Mouse (Mus musculus) MEL-GATA-1-ER (cell line): ENCODE data around the gene Kirrel3.

ENCODE experiments used
- DNase-seq: peaks from one replicate; pipeline ENCODE4 v3.0.0-alpha.2; 2012; ENCODE audit warnings: low read depth; ENCODE audit errors: extremely low read depth

Gene Kirrel3

DNA sequence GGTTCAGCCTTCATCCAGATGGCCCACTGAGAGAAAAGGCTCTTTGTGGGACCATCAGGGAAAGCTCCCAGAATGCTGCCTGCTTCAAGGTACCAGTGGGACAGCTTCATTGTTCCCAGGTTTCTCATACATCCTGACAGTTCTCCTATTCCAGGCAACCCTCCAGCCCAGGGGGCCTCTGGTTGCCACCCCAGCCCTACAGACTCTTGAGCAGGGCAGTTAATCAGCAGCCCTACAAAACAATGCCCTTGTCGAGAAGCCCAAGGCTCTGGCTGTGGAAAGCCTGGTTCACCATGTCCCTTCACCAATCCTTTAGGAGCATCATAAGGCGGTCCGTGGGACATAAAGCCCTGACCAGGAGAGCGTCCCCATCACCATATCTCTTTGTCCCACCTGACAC lies 567.0 kb downstream of the Kirrel3 start:
- no peak for DNase-seq

DNA sequence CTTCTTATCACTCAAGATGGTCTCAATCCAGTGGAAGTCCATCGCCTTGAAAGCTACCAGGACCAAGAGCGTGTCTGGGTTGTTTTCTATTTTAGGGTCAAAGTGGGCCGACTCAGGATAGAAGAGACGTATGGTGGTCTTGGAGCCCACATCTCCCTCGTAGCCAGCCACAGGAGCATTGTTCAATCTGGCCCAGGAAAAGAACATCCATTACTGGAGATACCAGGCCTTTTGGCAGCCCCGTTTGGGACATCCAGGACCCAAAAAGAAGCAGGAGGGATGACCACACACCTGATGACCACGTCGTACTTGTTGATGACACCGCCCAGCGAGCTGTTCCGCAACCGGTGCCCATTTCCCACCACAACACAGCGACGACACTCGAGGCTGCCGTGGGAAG lies 567.4 kb downstream of the Kirrel3 start:
- no peak for DNase-seq

DNA sequence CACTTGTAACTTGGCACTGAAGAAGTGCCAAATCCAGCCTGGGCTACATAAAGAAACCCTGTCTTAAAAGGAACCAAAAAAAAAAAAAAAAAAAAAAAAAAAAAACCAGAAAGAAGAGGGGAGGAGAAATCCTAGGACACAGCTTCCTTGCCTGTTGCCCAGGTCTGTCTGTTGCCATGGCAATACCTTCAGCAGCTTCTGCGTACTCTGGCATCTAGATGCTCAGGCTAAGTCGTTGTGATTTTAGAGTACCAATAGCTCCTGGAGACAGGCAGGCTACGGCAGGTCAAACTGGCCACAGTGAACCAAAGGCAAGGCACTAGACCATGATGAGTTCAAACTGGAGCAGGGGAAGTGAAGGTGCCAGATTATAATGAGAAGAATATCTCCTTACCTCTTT lies 568.0 kb downstream of the Kirrel3 start:
- no peak for DNase-seq

DNA sequence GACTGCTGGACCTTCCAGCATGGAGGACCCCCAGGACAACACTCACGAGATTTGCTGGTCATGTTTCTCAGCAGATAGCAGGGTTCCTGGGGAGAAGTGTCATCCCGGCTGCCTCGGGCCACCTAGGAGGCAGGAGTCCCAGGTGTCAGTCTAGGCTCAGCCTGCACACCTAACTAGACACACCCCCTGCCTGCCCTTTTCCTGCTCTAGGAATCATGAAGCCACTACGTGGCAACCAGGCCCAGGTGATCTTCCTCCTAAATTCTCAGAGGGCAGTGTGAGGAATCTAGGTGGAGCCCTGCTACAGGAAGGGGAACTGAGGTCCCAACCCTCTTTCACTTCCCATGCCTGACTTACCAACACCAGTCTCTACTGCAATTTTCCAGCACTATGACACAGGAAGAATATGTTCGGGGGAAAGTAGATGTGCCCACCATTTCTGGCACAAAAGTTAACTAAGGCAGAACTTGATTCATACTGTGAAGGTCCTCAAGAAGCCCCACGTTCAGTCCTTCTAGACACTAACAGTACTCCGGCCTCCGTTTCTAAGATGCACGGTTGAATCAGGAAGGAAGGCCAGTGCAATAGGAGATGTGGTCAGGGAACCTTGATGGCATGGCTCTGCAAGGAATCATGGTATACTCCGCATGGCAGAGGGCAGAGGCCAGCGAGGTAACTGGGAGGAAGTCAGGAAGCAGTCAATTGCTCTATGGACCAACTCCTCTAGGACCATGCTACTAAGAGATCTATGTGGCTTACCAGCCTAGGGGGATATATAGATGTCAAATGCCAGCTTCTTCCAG lies 570.0 kb downstream of the Kirrel3 start:
- no peak for DNase-seq

DNA sequence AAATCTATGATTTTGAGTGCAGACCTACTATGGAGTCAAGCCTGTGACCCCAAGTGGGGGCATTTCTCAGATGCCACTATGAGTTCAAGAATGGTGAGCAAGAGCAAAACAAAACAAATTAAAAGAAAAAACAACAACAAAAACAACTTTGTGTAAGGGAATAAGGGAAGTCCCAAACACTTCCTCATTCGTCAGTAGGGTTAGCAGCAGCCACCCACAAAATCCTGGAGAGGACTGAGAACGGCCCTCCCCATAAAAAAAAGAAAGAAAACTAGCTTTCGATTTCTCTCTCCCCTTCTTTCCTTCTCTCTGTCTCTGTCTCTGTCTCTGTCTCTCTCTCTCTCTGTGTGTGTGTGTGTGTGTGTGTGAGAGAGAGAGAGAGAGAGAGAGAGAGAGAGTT lies 570.9 kb downstream of the Kirrel3 start:
- no peak for DNase-seq

DNA sequence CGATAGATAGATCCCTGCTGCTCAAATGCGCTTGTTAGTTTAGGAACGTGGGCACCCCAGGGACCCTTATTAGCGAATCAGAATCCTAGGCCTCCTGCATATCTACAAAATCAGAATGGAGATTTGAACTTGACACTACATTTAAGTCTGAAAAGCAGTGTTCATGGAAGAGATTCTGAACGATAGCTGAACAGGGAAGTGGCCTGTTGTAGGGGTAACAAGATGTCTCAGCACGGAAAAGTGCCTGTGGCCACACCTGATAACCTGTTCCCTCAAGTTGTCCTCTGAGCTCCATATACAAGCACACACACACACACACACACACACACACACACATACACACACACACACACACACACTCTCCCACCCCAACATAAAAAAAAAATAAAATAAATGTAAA lies 571.9 kb downstream of the Kirrel3 start:
- no peak for DNase-seq

DNA sequence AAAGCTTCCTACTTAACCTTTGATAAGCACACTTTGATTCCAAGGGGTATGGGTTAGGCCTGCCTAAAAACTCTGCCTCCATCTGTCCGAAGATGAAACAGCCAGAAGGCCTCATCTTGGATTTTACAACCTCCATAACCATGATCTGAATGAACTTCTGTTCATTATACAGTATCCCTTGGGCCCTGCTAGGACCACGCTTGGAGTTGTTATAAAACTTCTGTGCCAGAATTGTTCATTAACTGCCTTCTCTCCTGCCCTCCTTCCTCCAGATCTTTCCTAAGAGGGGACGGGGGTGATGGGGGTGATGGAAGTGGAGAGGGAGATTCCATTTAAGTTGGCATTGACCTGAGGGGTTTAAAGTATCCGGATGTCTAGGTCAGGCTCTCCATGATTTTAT lies 572.5 kb downstream of the Kirrel3 start:
- DNase-seq, result no peak

DNA sequence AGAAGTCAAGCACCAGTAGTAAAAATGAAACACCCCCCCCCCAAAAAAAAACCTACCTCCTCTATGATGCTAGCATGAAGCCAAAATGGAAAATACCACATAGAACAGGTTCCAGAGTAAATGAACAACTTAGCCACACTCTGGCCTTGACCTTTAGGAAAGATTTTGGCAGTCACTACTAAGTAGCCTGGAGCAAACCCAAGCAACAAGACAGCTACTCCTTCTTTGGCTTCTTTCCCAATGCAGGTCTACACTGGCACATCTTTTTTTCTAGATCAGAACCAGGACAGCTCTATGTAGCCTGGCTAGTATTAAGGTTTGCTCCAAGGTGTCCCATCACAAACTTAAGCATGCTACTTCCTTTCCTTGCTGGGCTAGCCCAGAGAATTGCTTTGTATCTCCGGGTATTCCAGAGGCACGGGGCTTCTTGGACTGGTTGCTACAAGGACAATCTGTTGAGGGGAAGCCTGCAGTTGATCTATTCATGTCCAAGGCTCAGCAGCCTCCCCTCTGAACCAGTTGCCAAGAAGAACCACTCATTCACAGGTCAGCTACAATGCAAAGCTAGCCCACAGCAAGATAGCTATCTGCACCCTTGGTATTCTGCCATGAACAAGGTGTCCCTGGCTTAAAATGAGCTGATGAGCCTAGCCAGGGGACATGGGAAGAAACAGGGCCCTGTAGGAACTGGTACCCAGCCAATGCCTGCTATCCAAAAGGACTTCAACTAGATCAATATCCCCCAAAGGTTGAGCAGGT lies 573.1 kb downstream of the Kirrel3 start:
- no peak for DNase-seq

DNA sequence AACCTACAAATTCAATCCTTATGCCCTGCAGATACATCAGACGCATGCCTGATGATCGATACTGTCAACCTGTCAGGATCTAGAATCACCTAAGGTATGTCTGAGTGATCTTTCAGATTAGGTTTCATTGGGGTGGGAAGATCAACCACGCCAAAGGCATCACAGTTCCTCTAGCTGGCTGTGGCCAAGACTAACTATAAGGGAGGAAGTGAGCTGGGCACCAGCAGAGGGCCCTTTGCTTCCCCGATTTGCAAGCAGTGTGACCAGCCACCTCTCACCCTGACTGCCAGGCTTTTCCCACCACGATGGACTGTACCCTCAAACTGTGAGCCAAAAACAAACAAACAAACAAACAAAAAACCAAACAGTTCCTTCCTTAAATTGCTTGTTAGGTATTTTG lies 574.2 kb downstream of the Kirrel3 start:
- DNase-seq, result no peak

DNA sequence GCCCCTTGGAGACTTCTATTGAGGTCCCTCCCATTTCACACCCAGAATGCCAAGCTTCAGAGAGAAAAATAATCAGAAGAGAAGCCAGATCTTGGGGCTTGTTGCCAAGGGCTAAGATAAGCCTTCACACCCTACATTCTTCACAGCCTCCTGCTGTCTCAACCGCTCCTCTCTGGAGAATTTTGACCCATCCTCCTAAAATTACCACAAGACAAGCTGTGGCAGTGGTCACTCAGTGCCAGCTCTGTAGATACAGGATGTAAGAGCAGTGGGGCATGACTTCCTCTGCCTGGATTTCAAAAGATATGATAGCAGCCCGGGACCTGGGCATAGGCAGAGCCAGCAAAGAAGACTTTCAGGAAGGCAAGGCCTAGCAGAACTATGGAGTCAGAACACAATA lies 575.8 kb downstream of the Kirrel3 start:
- DNase-seq, result no peak
